Mouse (Mus musculus) limb, embryonic 10.5 days (tissue): ENCODE data around the gene Slc17a4. TPM values are rescaled to one million over a fixed set of nuclear protein-coding genes. Genes with fewer than 3 reads are reported as not detected.
A peak's percentile ranks its signal among the peaks of the same experiment; 100 is the strongest.

Experiments
- DNase-seq: peaks from one replicate; pipeline ENCODE4 v3.0.0-alpha.2; 2017; ENCODE audit warnings: low spot score
- H3K27ac ChIP-seq: fragments of 300-500 bp; sonication (generic); 2 replicates; pipeline ENCODE4 v1.5.1; 2016; ENCODE audit warnings: mild to moderate bottlenecking
- H3K27me3 ChIP-seq: fragments of 300-500 bp; sonication (generic); 2 replicates; pipeline ENCODE4 v1.6.1; 2016; ENCODE audit warnings: low read depth, mild to moderate bottlenecking; ENCODE audit not compliant: poor library complexity, severe bottlenecking
- H3K36me3 ChIP-seq: fragments of 300-500 bp; sonication (generic); 2 replicates; pipeline ENCODE4 v1.6.1; 2016; ENCODE audit warnings: mild to moderate bottlenecking, moderate library complexity
- H3K4me1 ChIP-seq: fragments of 300-500 bp; sonication (generic); 2 replicates; pipeline ENCODE4 v1.6.1; 2016
- H3K4me3 ChIP-seq: fragments of 300-500 bp; sonication (generic); 2 replicates; pipeline ENCODE4 v1.5.1; 2016; ENCODE audit warnings: mild to moderate bottlenecking, moderate library complexity
- H3K9me3 ChIP-seq: fragments of 300-500 bp; sonication (generic); replicated peaks from 2 replicates; pipeline ENCODE4 v1.6.1; 2016; ENCODE audit warnings: mild to moderate bottlenecking
- WGBS: fragments of 180-500 bp; shearing (Covaris S2); methylation state at CpG from one replicate; pipeline ENCODE4 v1.1.7; 2016; 5-methylcytosine and 5-hydroxymethylcytosine counted together
- polyA plus RNA-seq: library from polyadenylated mRNA; unstranded; fragments of >200 nt; fragmentation: Nextera tagmentation; extraction: Ambion mirVana; gene quantifications from 2 replicates; pipeline ENCODE4 v1.2.1, GENCODE M21; 2016

Gene Slc17a4
- polyA plus RNA-seq: not detected in 2 replicates

DNA sequence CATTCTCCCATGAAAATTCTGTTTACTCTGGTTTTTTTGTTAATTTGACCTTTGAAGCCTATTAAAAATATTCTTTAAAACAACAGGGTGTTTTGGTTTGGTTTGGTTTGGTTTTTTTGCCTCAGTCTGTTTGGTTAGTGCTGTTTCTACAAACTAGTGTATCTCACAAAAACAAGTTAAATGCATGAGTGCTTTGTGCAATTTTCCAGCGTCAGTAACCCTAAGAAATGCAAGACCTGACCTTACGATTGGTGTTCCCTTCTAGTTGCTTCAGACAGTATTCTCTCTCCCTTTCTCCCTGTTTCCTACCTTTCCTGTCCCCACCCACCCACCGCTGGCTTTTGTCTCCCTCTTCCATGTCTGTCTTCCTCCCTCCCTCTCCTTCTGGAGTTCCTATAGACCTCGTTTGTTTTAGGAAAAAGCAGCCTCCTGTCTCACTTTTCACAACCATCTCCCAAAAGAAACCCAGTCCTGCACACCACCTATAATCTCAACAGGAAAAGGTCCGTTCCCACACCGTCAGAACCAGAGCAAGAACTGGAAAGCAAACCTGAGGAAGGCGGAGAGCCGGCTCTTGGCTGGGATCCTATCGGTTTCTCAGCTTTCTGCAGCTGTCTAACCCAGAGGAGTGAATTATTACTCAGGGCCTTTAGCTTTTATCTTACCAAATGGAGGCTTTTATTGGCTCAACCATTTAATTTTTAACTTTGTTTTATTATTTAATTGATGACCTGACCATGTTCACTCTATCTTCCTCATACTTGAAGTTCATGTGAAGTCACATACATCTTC is at the start of gene Slc17a4:
Slc17a4 (minus strand) TSS at position 634 of the 792 bp plus-strand sequence.
- Histone ChIP-seq H3K27me3 (no peaks in the 10 kb centered on the region), H3K4me3 (no peak within 1 kb of the TSS), H3K4me1 (peaks cover 6% of the 10 kb centered on the region), H3K36me3 (no peaks in the 10 kb centered on the region), H3K9me3 (no peaks in the 10 kb centered on the region), H3K27ac (no peak within 1 kb of the TSS)
- WGBS: 79% methylated on average over 9 of the region's 9 CpGs
- no peak for DNase-seq

DNA sequence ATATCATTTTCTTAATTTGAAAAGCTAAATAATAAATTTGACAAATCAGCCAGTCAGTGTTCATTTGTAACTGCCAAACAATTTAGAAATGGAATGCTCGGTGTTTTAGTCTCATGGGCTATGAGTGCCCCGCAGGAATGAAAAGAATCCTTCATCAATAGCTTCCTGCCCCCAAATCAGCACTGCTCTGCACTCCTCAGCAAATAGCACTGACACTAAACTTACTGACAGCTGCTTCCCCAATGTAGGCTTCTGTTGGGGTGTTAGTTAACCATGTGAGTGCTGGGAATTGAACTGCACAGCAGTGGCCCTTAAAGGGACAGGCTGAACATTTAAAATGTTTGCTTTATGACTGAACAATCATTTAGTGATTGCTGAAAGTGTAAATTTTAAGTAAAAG is 45.0 kb upstream of the Slc17a4 start:
- H3K36me3 ChIP-seq: no peaks in the 10 kb centered on the region
- no peaks in the 10 kb centered on the region for H3K9me3 ChIP-seq
- WGBS: 55% methylated on average over 2 of the region's 2 CpGs
- no peak overlapping the region for H3K4me3 ChIP-seq
- 0 out of 2 replicates have a peak, but pooled peaks cover 3% of the 10 kb centered on the region for H3K4me1 ChIP-seq
- no peak overlapping the region for H3K27ac ChIP-seq
- no peak for DNase-seq
- H3K27me3 ChIP-seq: no peaks in the 10 kb centered on the region

GRCm38 (mm10) chr13:23950928-23951327 is 36.1 kb upstream of the Slc17a4 start:
- 70% methylated on average over 3 of the region's 3 CpGs for WGBS
- no peak overlapping the region for H3K27ac ChIP-seq
- H3K4me1 ChIP-seq: peaks cover 38% of the 10 kb centered on the region
- no peaks in the 10 kb centered on the region for H3K9me3 ChIP-seq
- H3K4me3 ChIP-seq: no peak overlapping the region
- H3K36me3 ChIP-seq: no peaks in the 10 kb centered on the region
- H3K27me3 ChIP-seq: no peaks in the 10 kb centered on the region
- no peak for DNase-seq

GRCm38 (mm10) chr13:23949484-23950246 is 34.9 kb upstream of the Slc17a4 start:
- H3K9me3 ChIP-seq: no peaks in the 10 kb centered on the region
- H3K27me3 ChIP-seq: no peaks in the 10 kb centered on the region
- no peak for DNase-seq
- no peak overlapping the region for H3K27ac ChIP-seq
- WGBS: 68% methylated on average over 14 of the region's 14 CpGs
- peaks cover 38% of the 10 kb centered on the region for H3K4me1 ChIP-seq
- no peak overlapping the region for H3K4me3 ChIP-seq
- H3K36me3 ChIP-seq: no peaks in the 10 kb centered on the region

DNA sequence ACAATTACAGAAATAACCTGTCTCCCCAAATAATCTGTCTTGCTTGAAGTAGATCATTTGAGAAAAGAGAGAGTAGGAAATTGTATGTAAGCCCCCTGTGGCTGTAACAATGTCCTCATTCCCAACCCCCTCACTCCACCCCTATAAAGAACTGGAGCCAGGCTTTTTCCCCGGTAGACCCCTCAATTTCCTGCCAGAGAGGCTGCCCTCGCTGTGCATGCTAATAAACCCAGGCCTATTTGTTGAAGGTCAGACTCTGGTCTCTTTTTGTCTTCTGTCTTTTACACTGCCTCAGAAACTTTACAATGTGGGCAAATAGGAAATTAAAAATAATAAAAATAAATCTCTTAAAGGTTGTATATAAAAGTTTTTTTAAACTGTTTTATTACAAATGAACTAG is 31.4 kb upstream of the Slc17a4 start:
- Histone ChIP-seq H3K9me3 (no peaks in the 10 kb centered on the region), H3K36me3 (no peaks in the 10 kb centered on the region), H3K4me1 (peaks cover 54% of the 10 kb centered on the region), H3K4me3 (no peak overlapping the region), H3K27me3 (no peaks in the 10 kb centered on the region), H3K27ac (no peak overlapping the region)
- no peak for DNase-seq
- WGBS: 27% methylated on average over 2 of the region's 2 CpGs

GRCm38 (mm10) chr13:23942861-23943260 is 28.1 kb upstream of the Slc17a4 start:
- 45% methylated on average over 2 of the region's 2 CpGs for WGBS
- Histone ChIP-seq H3K4me1 (peaks cover 34% of the 10 kb centered on the region), H3K27ac (no peak overlapping the region), H3K9me3 (no peaks in the 10 kb centered on the region), H3K27me3 (no peaks in the 10 kb centered on the region), H3K4me3 (no peak overlapping the region), H3K36me3 (no peaks in the 10 kb centered on the region)
- no peak for DNase-seq

- Histone ChIP-seq H3K27ac (no peak overlapping the region), H3K9me3 (no peaks in the 10 kb centered on the region), H3K36me3 (no peaks in the 10 kb centered on the region), H3K27me3 (no peaks in the 10 kb centered on the region), H3K4me3 (no peak overlapping the region), H3K4me1 (peaks cover 15% of the 10 kb centered on the region)
- 74% methylated on average over 6 of the region's 6 CpGs for WGBS
- no peak for DNase-seq
Observed at GRCm38 (mm10) chr13:23940291-23940690, 25.5 kb upstream of the Slc17a4 start.

GRCm38 (mm10) chr13:23938699-23939098 is 23.9 kb upstream of the Slc17a4 start:
- 93% methylated on average over 1 of the region's 1 CpGs for WGBS
- DNase-seq: no peak
- Histone ChIP-seq H3K27me3 (no peaks in the 10 kb centered on the region), H3K4me1 (peaks cover 13% of the 10 kb centered on the region), H3K4me3 (no peak overlapping the region), H3K27ac (no peak overlapping the region), H3K9me3 (no peaks in the 10 kb centered on the region), H3K36me3 (no peaks in the 10 kb centered on the region)

GRCm38 (mm10) chr13:23934211-23934520 is 19.4 kb upstream of the Slc17a4 start, which contains the start of gene Hist1h2aa:
Gene Hist1h2aa (plus strand): TSS chr13:23934462.
- DNase-seq: no peak
- Histone ChIP-seq H3K36me3 (no peaks in the 10 kb centered on the region), H3K4me1 (peaks cover 13% of the 10 kb centered on the region), H3K27me3 (no peaks in the 10 kb centered on the region), H3K9me3 (no peaks in the 10 kb centered on the region), H3K4me3 (no peak within 1 kb of the TSS), H3K27ac (no peak within 1 kb of the TSS)
- 90% methylated on average over 10 of the region's 10 CpGs for WGBS

- Histone ChIP-seq H3K27ac (no peak within 1 kb of the TSS), H3K27me3 (no peaks in the 10 kb centered on the region), H3K9me3 (no peaks in the 10 kb centered on the region), H3K4me3 (no peak within 1 kb of the TSS), H3K4me1 (peaks cover 13% of the 10 kb centered on the region), H3K36me3 (no peaks in the 10 kb centered on the region)
- no peak for DNase-seq
- 93% methylated on average over 39 of the region's 39 CpGs for WGBS
Observed at GRCm38 (mm10) chr13:23933421-23934210, 18.8 kb upstream of the Slc17a4 start, which contains the start of gene Hist1h2ba. Gene Hist1h2ba (minus strand): TSS chr13:23934156.

DNA sequence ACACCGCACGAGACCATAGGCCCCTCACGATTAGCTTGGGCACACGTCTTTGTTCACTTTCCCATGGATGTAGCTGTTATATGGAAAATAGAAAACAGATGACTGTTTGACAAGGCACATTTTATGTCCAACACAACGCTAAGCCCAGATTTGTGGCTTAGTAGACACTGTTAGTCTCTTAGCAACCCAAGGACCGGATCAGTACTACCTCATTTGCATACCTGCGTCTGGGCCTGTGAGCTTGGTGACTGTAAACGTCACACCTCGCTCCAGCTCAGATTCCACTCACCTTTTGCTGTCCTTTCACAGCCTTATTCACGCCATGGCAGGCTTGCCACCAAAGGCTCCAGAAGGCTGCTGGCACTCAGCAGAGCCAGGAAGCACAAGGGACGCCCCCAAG is 16.1 kb upstream of the Slc17a4 start:
- Histone ChIP-seq H3K4me3 (no peak overlapping the region; the same call in 1 of the 2 replicates), H3K4me1 (peaks cover 16% of the 10 kb centered on the region), H3K27me3 (no peaks in the 10 kb centered on the region), H3K27ac (peak overlapping the region; percentile 72), H3K9me3 (no peaks in the 10 kb centered on the region), H3K36me3 (no peaks in the 10 kb centered on the region)
- no peak for DNase-seq
- WGBS: 51% methylated on average over 11 of the region's 11 CpGs

- WGBS: 88% methylated on average over 9 of the region's 9 CpGs
- DNase-seq: no peak
- no peak overlapping the region; the same call in 1 of the 2 replicates for H3K4me3 ChIP-seq
Observed at GRCm38 (mm10) chr13:23930461-23930860, 15.7 kb upstream of the Slc17a4 start.

More at GRCm38 (mm10) chr13:23930461-23930860, 15.7 kb upstream of the Slc17a4 start:
- H3K9me3 ChIP-seq: no peaks in the 10 kb centered on the region
- no peaks in the 10 kb centered on the region for H3K27me3 ChIP-seq
- peak overlapping the region; percentile 72 for H3K27ac ChIP-seq
- H3K36me3 ChIP-seq: no peaks in the 10 kb centered on the region
- H3K4me1 ChIP-seq: peaks cover 16% of the 10 kb centered on the region
